Mouse (Mus musculus) kidney, embryonic 16.5 days (tissue): ENCODE data around the gene Gm49337. TPM values are rescaled to one million over a fixed set of nuclear protein-coding genes. Genes with fewer than 3 reads are reported as not detected.

ENCODE experiments used
- polyA plus RNA-seq: library from polyadenylated mRNA; unstranded; fragments of >200 nt; fragmentation: Nextera tagmentation; extraction: Ambion mirVana; gene quantifications from 2 replicates; pipeline ENCODE4 v1.2.1, GENCODE M21; 2015

The Gm49337 gene
- polyA plus RNA-seq, 1 experiment from 2014 or later, result not detected

Other genes with a start within 250 kb of the Gm49337 start
- gene Dmbx1, start 233.5 kb upstream of the Gm49337 start, polyA plus RNA-seq, result not detected in 2 replicates
- gene Faah, start 155.5 kb upstream of the Gm49337 start, polyA plus RNA-seq, result 13.7 and 15.3 TPM in 2 replicates
- gene Nsun4, start 119.5 kb upstream of the Gm49337 start, polyA plus RNA-seq, result 21.2 and 22.8 TPM in 2 replicates
- 505 and 583 TPM in 2 replicates for gene Uqcrh, start 98.3 kb upstream of the Gm49337 start, polyA plus RNA-seq
- 87.9 and 88.0 TPM in 2 replicates for gene Lrrc41, start 98.1 kb upstream of the Gm49337 start, polyA plus RNA-seq
- gene Rad54l, start 49.7 kb upstream of the Gm49337 start, polyA plus RNA-seq, result 34.7 and 35.6 TPM in 2 replicates
- gene Pomgnt1, start 49.5 kb upstream of the Gm49337 start, polyA plus RNA-seq, result 59.2 and 65.5 TPM in 2 replicates
- gene Lurap1, start 22.0 kb upstream of the Gm49337 start, polyA plus RNA-seq, result 3.8 and 3.9 TPM in 2 replicates
- gene Tspan1, start 5.8 kb upstream of the Gm49337 start, polyA plus RNA-seq, result 2.8 and 4.8 TPM in 2 replicates
- not detected in 2 replicates for gene 1700042G07Rik, start within 50 bp of the Gm49337 start, polyA plus RNA-seq
- 21.9 and 22.2 TPM in 2 replicates for gene Pik3r3, start 48.2 kb downstream of the Gm49337 start, polyA plus RNA-seq